12 mouse cellular contexts compared by ENCODE assay signal in the genomic region with DNA sequence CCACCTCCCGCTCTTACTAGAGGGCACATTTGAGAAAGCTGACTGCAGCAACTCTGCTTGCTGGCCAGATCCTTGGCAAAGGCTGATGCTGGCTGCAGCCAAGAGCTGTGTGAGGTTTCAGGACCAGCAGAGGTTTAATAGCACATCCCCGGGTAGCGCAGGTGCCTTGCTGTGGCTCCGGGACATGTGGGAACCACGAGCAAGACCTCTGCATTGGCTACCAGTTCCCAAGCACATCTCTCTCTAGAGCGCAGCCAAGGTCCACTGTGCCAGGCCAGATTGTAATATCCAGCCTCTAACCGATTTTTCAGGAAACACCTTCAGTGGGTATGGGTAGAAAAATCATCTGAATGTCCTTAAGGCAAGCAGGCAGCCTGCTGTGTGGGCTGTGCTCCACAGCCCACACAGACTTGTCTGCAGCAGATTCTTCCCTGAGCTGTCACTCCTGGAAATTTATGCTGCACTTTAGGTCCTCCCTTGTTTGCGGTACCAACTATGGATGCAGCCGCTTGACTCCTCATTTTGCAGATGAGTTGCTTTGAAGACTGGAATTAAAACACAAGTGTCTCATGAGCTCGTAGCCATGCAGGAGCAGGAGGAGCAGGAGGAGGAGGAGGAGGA.
DNase-seq lines count a peak whose midpoint lies in the region; ATAC-seq and TF ChIP-seq lines count a peak whose summit lies in the region.
"Had no signal": no experiment of that assay in that cellular context is flagged by ENCODE, and none has a peak within 500 bp of the region (broad histone marks: within the 10 kb centered on the region; RNA-seq: fewer than 3 reads in every experiment).

No protein-coding gene starts in this region.

- no peak overlapping the region for H3K4me2 ChIP-seq in forebrain, embryonic 14.5 days (ENCODE audit: low read length)
- H3K4me2 ChIP-seq in forebrain, embryonic 15.5 days (replicated peaks): no peak overlapping the region
- no peak overlapping the region for H3K4me2 ChIP-seq in liver, embryonic 11.5 days
- no peak overlapping the region for H3K4me2 ChIP-seq in forebrain, embryonic 12.5 days

- DNase-seq in forebrain, embryonic 14.5 days (ENCODE audit: low spot score): peak; percentile 14
- peak; percentile 4 for DNase-seq in layer of hippocampus, adult 11-12 months (ENCODE audit: low spot score)
- no peak for DNase-seq in layer of hippocampus, adult 9-11 months
- peak; percentile 50 to 51 for DNase-seq in cerebellum, adult 2 months
- DNase-seq in layer of hippocampus, postnatal 25 days (ENCODE audit: extremely low spot score in 1 of 2, low spot score in 1 of 2): peak; percentile 11 to 19
- DNase-seq in liver, embryonic 11.5 days (ENCODE audit: low spot score): no peak

- no peak for TF ChIP-seq CTCF in cerebellum, adult 2 months (IDR thresholded peaks at IDR 0.05; ENCODE audit: borderline replicate concordance, insufficient read depth, low read depth, low read length)

- no peak overlapping the region for H3K27ac ChIP-seq in forebrain, embryonic 14.5 days (ENCODE audit: low read depth, low read length)
- H3K27ac ChIP-seq in forebrain, embryonic 15.5 days (replicated peaks): no peak overlapping the region
- H3K27ac ChIP-seq in cerebellum, adult 2 months (ENCODE audit: insufficient read depth, low read length): no peak overlapping the region
- no peak overlapping the region for H3K27ac ChIP-seq in liver, embryonic 11.5 days (ENCODE audit: low read depth, low read length)
- H3K27ac ChIP-seq in forebrain, embryonic 12.5 days: no peak overlapping the region
- H3K27ac ChIP-seq: embryonic facial prominence, embryonic 15.5 days; heart, embryonic 10.5 days; stomach, postnatal 0 days had no signal

- H3K36me3 ChIP-seq in forebrain, embryonic 14.5 days (ENCODE audit: control insufficient read depth, insufficient read depth, low read length): no peaks in the 10 kb centered on the region
- no peaks in the 10 kb centered on the region for H3K36me3 ChIP-seq in forebrain, embryonic 15.5 days
- no peaks in the 10 kb centered on the region for H3K36me3 ChIP-seq in liver, embryonic 11.5 days (ENCODE audit: control insufficient read depth, insufficient read depth, low read length)
- no peaks in the 10 kb centered on the region for H3K36me3 ChIP-seq in forebrain, embryonic 12.5 days (replicated peaks)
- H3K36me3 ChIP-seq: embryonic facial prominence, embryonic 15.5 days; heart, embryonic 10.5 days had no signal

- no peaks in the 10 kb centered on the region for H3K9me3 ChIP-seq in forebrain, embryonic 14.5 days (replicated peaks; ENCODE audit: control insufficient read depth, low read length)
- no peaks in the 10 kb centered on the region for H3K9me3 ChIP-seq in forebrain, embryonic 15.5 days
- H3K9me3 ChIP-seq in liver, embryonic 11.5 days (ENCODE audit: control insufficient read depth, low read length): no peaks in the 10 kb centered on the region
- H3K9me3 ChIP-seq in forebrain, embryonic 12.5 days: no peaks in the 10 kb centered on the region
- H3K9me3 ChIP-seq: embryonic facial prominence, embryonic 15.5 days; heart, embryonic 10.5 days had no signal

- H3K4me3 ChIP-seq in forebrain, embryonic 14.5 days (ENCODE audit: low read depth, low read length): no peak overlapping the region
- H3K4me3 ChIP-seq in forebrain, embryonic 15.5 days: no peak overlapping the region
- H3K4me3 ChIP-seq in cerebellum, adult 2 months (replicated peaks; ENCODE audit: insufficient read depth, low read depth, low read length): no peak overlapping the region
- H3K4me3 ChIP-seq in liver, embryonic 11.5 days (ENCODE audit: low read depth, low read length): no peak overlapping the region
- H3K4me3 ChIP-seq in forebrain, embryonic 12.5 days (replicated peaks): no peak overlapping the region
- H3K4me3 ChIP-seq: embryonic facial prominence, embryonic 15.5 days; heart, embryonic 10.5 days had no signal

- ATAC-seq in forebrain, embryonic 14.5 days: no peak
- ATAC-seq in forebrain, embryonic 15.5 days (replicated peaks): no peak
- ATAC-seq in liver, embryonic 11.5 days (replicated peaks; ENCODE audit: low FRiP score): no peak
- ATAC-seq in forebrain, embryonic 12.5 days (ENCODE audit: low FRiP score): no peak
- ATAC-seq: inflammation-experienced regulatory T-cells, adult 6 months had no signal

- no peaks in the 10 kb centered on the region for H3K4me1 ChIP-seq in forebrain, embryonic 14.5 days (ENCODE audit: control insufficient read depth, insufficient read depth, low read length)
- H3K4me1 ChIP-seq in forebrain, embryonic 15.5 days: peaks cover 9% of the 10 kb centered on the region
- H3K4me1 ChIP-seq in cerebellum, adult 2 months (ENCODE audit: control insufficient read depth, insufficient read depth, low read length): peaks cover 10% of the 10 kb centered on the region
- no peaks in the 10 kb centered on the region for H3K4me1 ChIP-seq in liver, embryonic 11.5 days (replicated peaks; ENCODE audit: control insufficient read depth, insufficient read depth, low read length)
- no peaks in the 10 kb centered on the region for H3K4me1 ChIP-seq in forebrain, embryonic 12.5 days
- H3K4me1 ChIP-seq: embryonic facial prominence, embryonic 15.5 days; heart, embryonic 10.5 days had no signal

- H3K9ac ChIP-seq in forebrain, embryonic 14.5 days (ENCODE audit: low read length): no peak overlapping the region
- no peak overlapping the region for H3K9ac ChIP-seq in forebrain, embryonic 15.5 days (replicated peaks)
- H3K9ac ChIP-seq in liver, embryonic 11.5 days (ENCODE audit: low read depth, low read length): no peak overlapping the region
- no peak overlapping the region for H3K9ac ChIP-seq in forebrain, embryonic 12.5 days
- H3K9ac ChIP-seq: embryonic facial prominence, embryonic 15.5 days had no signal

- TF ChIP-seq POLR2A in cerebellum, adult 2 months (IDR thresholded peaks at IDR 0.05; ENCODE audit: borderline replicate concordance, insufficient read depth, low read length): no peak

- no peaks in the 10 kb centered on the region for H3K27me3 ChIP-seq in forebrain, embryonic 14.5 days (replicated peaks; ENCODE audit: control insufficient read depth, insufficient read depth, low read length)
- H3K27me3 ChIP-seq in forebrain, embryonic 15.5 days: no peaks in the 10 kb centered on the region
- no peaks in the 10 kb centered on the region for H3K27me3 ChIP-seq in cerebellum, adult 2 months (ENCODE audit: control insufficient read depth, insufficient read depth, low read length)
- no peaks in the 10 kb centered on the region for H3K27me3 ChIP-seq in liver, embryonic 11.5 days (replicated peaks; ENCODE audit: control insufficient read depth, insufficient read depth, low read length)
- H3K27me3 ChIP-seq in forebrain, embryonic 12.5 days: peaks cover 7% of the 10 kb centered on the region

- WGBS in forebrain, embryonic 14.5 days: 80% methylated on average over 10 of the region's 10 CpGs
- WGBS in forebrain, embryonic 15.5 days: 80% methylated on average over 9 of the region's 10 CpGs
- 24% methylated on average over 10 of the region's 10 CpGs for WGBS in cerebellum, adult 2 months
- WGBS in liver, embryonic 11.5 days: 76% methylated on average over 10 of the region's 10 CpGs
- 81% methylated on average over 10 of the region's 10 CpGs for WGBS in forebrain, embryonic 12.5 days

Comparison
In these comparisons a context has a peak if more than half of its experiments do, and no peak if none do; other contexts are left out.
1. DNase-seq: peak in forebrain, embryonic 14.5 days (single experiment), layer of hippocampus, adult 11-12 months (single experiment), cerebellum, adult 2 months (2 of 2) and layer of hippocampus, postnatal 25 days (2 of 2); none in layer of hippocampus, adult 9-11 months (single experiment) and liver, embryonic 11.5 days (single experiment).